Mouse (Mus musculus) hindbrain, embryonic 11.5 days (tissue): Measurements from ENCODE around the gene Glt8d2. TPM values are rescaled to one million over a fixed set of nuclear protein-coding genes. Genes with fewer than 3 reads are reported as not detected.
A peak's percentile ranks its signal among the peaks of the same experiment; 100 is the strongest.
"Not testable (repeated sequence)": the region's sequence is repeated elsewhere in the genome, so short reads cannot be mapped to it uniquely, and the experiment has no call there.

Experiments
- ATAC-seq: fragments of 200-750 bp; cut with Nextera tagmentation; 2 replicates; pipeline ENCODE4 v1.8.0; 2017; ENCODE audit warnings: mild to moderate bottlenecking, moderate TSS enrichment, moderate library complexity; ENCODE audit not compliant: low FRiP score
- DNase-seq: peaks from one replicate; pipeline ENCODE4 v3.0.0-alpha.2; 2015; ENCODE audit warnings: low spot score
- H3K27ac ChIP-seq: fragments of 300-500 bp; sonication (generic); 2 replicates; pipeline ENCODE4 v1.5.1; 2014; ENCODE audit warnings: mild to moderate bottlenecking, low read depth, low read length
- H3K27me3 ChIP-seq: fragments of 300-500 bp; sonication (generic); 2 replicates; pipeline ENCODE4 v1.6.1; 2014; ENCODE audit warnings: mild to moderate bottlenecking, low read length, moderate library complexity, mixed read lengths; ENCODE audit not compliant: control insufficient read depth, insufficient read depth
- H3K36me3 ChIP-seq: fragments of 300-500 bp; sonication (generic); 2 replicates; pipeline ENCODE4 v1.6.1; 2014; ENCODE audit warnings: mild to moderate bottlenecking, low read length, moderate library complexity, mixed read lengths; ENCODE audit not compliant: control insufficient read depth, insufficient read depth
- H3K4me1 ChIP-seq: fragments of 300-500 bp; sonication (generic); replicated peaks from 2 replicates; pipeline ENCODE4 v1.6.1; 2014; ENCODE audit warnings: low read length, mixed read lengths; ENCODE audit not compliant: control insufficient read depth, insufficient read depth
- H3K4me2 ChIP-seq: fragments of 300-500 bp; sonication (generic); replicated peaks from 2 replicates; pipeline ENCODE4 v1.6.1; 2014; ENCODE audit warnings: mild to moderate bottlenecking, low read depth, low read length
- H3K4me3 ChIP-seq: fragments of 300-500 bp; sonication (generic); 2 replicates; pipeline ENCODE4 v1.5.1; 2014; ENCODE audit warnings: low read depth, low read length
- H3K9ac ChIP-seq: fragments of 300-500 bp; sonication (generic); 2 replicates; pipeline ENCODE4 v1.6.1; 2014; ENCODE audit warnings: low read depth, low read length
- H3K9me3 ChIP-seq: fragments of 300-500 bp; sonication (generic); 2 replicates; pipeline ENCODE4 v1.6.1; 2016; ENCODE audit warnings: low read length; ENCODE audit not compliant: control insufficient read depth
- WGBS: fragments of 180-500 bp; shearing (Covaris S2); extraction: QIAGEN DNeasy Blood & Tissue Kit; methylation state at CpG from one replicate; pipeline ENCODE4 v1.1.7; 2014; 5-methylcytosine and 5-hydroxymethylcytosine counted together
- polyA plus RNA-seq: library from polyadenylated mRNA; unstranded; fragments of >200 nt; fragmentation: Nextera tagmentation; extraction: Ambion mirVana; gene quantifications from 2 replicates; pipeline ENCODE4 v1.2.1, GENCODE M21; 2014

The Glt8d2 gene
- polyA plus RNA-seq, 1 experiment from 2014 or later: 4.6 TPM

GRCm38 (mm10) chr10:82634348-82634747 lies 56.1 kb downstream of the Glt8d2 start:
- Histone ChIP-seq H3K9ac (no peak overlapping the region), H3K4me2 (no peak overlapping the region), H3K27me3 (no peaks in the 10 kb centered on the region), H3K4me1 (no peaks in the 10 kb centered on the region; the same call in none of the 2 replicates), H3K36me3 (peaks cover 11% of the 10 kb centered on the region), H3K9me3 (no peaks in the 10 kb centered on the region), H3K27ac (no peak overlapping the region), H3K4me3 (no peak overlapping the region)
- ATAC-seq (no peak), DNase-seq (no peak)
- 94% methylated on average over 7 of the region's 7 CpGs for WGBS

- Histone ChIP-seq H3K36me3 (peaks cover 5% of the 10 kb centered on the region), H3K27ac (no peak overlapping the region), H3K27me3 (no peaks in the 10 kb centered on the region), H3K4me2 (no peak overlapping the region), H3K9me3 (no peaks in the 10 kb centered on the region), H3K4me3 (no peak overlapping the region), H3K4me1 (no peaks in the 10 kb centered on the region; the same call in none of the 2 replicates), H3K9ac (no peak overlapping the region)
- DNase-seq: no peak
- no peak for ATAC-seq
- WGBS: 96% methylated on average over 12 of the region's 12 CpGs
These were observed 57.8 kb downstream of the Glt8d2 start for GRCm38 (mm10) chr10:82632496-82633280.

GRCm38 (mm10) chr10:82631133-82631532 lies 59.3 kb downstream of the Glt8d2 start:
- WGBS: 87% methylated on average over 7 of the region's 7 CpGs
- Histone ChIP-seq H3K27me3 (no peaks in the 10 kb centered on the region), H3K36me3 (peaks cover 3% of the 10 kb centered on the region; the same call in 1 of the 2 replicates), H3K27ac (no peak overlapping the region), H3K9ac (no peak overlapping the region), H3K4me3 (no peak overlapping the region), H3K4me1 (no peaks in the 10 kb centered on the region; the same call in none of the 2 replicates), H3K9me3 (no peaks in the 10 kb centered on the region), H3K4me2 (peak overlapping the region; percentile 13)
- ATAC-seq (no peak), DNase-seq (no peak)

- H3K9ac ChIP-seq: peak overlapping the region; percentile 90
- peak overlapping the region; percentile 78 for H3K4me2 ChIP-seq
- DNase-seq: no peak
- peak overlapping the region; percentile 24; the same call in 1 of the 2 replicates for H3K27ac ChIP-seq
- ATAC-seq: no peak
- H3K27me3 ChIP-seq: no peaks in the 10 kb centered on the region
- no peaks in the 10 kb centered on the region; the same call in none of the 2 replicates for H3K4me1 ChIP-seq
- WGBS: 21% methylated on average over 7 of the region's 7 CpGs
- H3K36me3 ChIP-seq: peaks cover 3% of the 10 kb centered on the region; the same call in 1 of the 2 replicates
- H3K4me3 ChIP-seq: peak overlapping the region; percentile 71
- H3K9me3 ChIP-seq: no peaks in the 10 kb centered on the region
These were observed 60.0 kb downstream of the Glt8d2 start for GRCm38 (mm10) chr10:82630497-82630896.

GRCm38 (mm10) chr10:82629586-82630255 lies 60.7 kb downstream of the Glt8d2 start, which contains the start of gene Tdg:
TSS of gene Tdg (plus strand) at chr10:82629828.
- Histone ChIP-seq H3K4me3 (peak within 1 kb of the TSS; percentile 71), H3K9ac (peak within 1 kb of the TSS; percentile 90), H3K27ac (peak within 1 kb of the TSS; percentile 87), H3K4me2 (peak within 1 kb of the TSS; percentile 86)
- under 1% methylated on average over 45 of the region's 78 CpGs for WGBS
- not testable (repeated sequence) for H3K27me3 ChIP-seq, H3K36me3 ChIP-seq, H3K4me1 ChIP-seq, H3K9me3 ChIP-seq
- ATAC-seq: peak; percentile 98
- peak; percentile 93 for DNase-seq

GRCm38 (mm10) chr10:82629111-82629585 lies 61.3 kb downstream of the Glt8d2 start:
- no peaks in the 10 kb centered on the region for H3K27me3 ChIP-seq
- H3K9ac ChIP-seq: peak overlapping the region; percentile 90
- peak overlapping the region; percentile 80 for H3K27ac ChIP-seq
- ATAC-seq (peak; percentile 70), DNase-seq (no peak)
- WGBS: 3% methylated on average over 11 of the region's 11 CpGs
- peak overlapping the region; percentile 71 for H3K4me3 ChIP-seq
- peak overlapping the region; percentile 86 for H3K4me2 ChIP-seq
- H3K36me3 ChIP-seq: peaks cover 3% of the 10 kb centered on the region; the same call in 1 of the 2 replicates
- no peaks in the 10 kb centered on the region; the same call in none of the 2 replicates for H3K4me1 ChIP-seq
- H3K9me3 ChIP-seq: no peaks in the 10 kb centered on the region

GRCm38 (mm10) chr10:82623553-82623932 lies 66.9 kb downstream of the Glt8d2 start:
- WGBS: 2% methylated on average over 2 of the region's 2 CpGs
- H3K36me3 ChIP-seq, H3K9me3 ChIP-seq, H3K27me3 ChIP-seq, H3K4me1 ChIP-seq, DNase-seq: not testable (repeated sequence)
- peak; percentile 20 for ATAC-seq
- peak overlapping the region; percentile 64 for H3K4me3 ChIP-seq
- peak overlapping the region; percentile 69 for H3K27ac ChIP-seq
- peak overlapping the region; percentile 79 for H3K9ac ChIP-seq
- peak overlapping the region; percentile 47 for H3K4me2 ChIP-seq

- H3K9me3 ChIP-seq: no peaks in the 10 kb centered on the region
- WGBS: under 1% methylated on average over 50 of the region's 61 CpGs
- H3K27ac ChIP-seq: peak within 1 kb of the TSS; percentile 69
- H3K9ac ChIP-seq: peak within 1 kb of the TSS; percentile 79
- no peaks in the 10 kb centered on the region for H3K4me1 ChIP-seq
- no peaks in the 10 kb centered on the region for H3K27me3 ChIP-seq
- no peaks in the 10 kb centered on the region for H3K36me3 ChIP-seq
- DNase-seq (peak; percentile 96), ATAC-seq (peak; percentile 93)
- peak within 1 kb of the TSS; percentile 47 for H3K4me2 ChIP-seq
- peak within 1 kb of the TSS; percentile 64 for H3K4me3 ChIP-seq
These were observed 67.5 kb downstream of the Glt8d2 start, which contains the start of gene 1190007I07Rik for GRCm38 (mm10) chr10:82622671-82623552. TSS of gene 1190007I07Rik (minus strand) at chr10:82623228.
